Mouse (Mus musculus): ENCODE measurements at regions not wholly inside any gene's neighbourhood (a gene's known extent, or its start where the extent isn't known, plus 50 kb on each side); places are given as distances from the start of the nearest gene placed in this dataset.

DNA sequence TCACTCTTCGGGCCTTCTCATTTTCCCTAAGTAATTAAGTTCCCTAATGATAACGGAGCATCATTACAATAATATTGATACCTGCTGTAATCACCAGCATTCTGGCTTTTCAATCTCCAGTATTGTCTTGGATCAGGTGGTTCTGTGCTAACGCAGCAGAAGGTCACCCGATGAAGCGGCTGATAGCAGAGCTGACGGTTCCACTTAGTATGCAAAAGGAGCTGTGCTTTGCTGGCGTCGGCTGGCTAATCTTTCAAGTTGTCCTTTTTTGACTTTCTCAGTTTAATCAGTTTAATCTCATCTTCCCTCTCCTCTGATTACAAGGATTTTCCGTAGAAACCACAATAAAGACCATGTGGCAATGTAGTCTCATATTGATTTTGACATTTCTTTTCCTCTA is 478.9 kb upstream of the Nox3 start:
- Histone ChIP-seq H3K4me3 (no peak overlapping the region), H3K36me3 (ENCODE audit: control insufficient read depth, insufficient read depth) (no peaks in the 10 kb centered on the region), H3K4me2 (ENCODE audit: low read depth) (no peak overlapping the region), H3ac (ENCODE audit: control insufficient read depth, insufficient read length) (no peak overlapping the region), H3K27me3 (ENCODE audit: control insufficient read depth, insufficient read depth, insufficient read length) (no peaks in the 10 kb centered on the region), H3K79me2 (ENCODE audit: control insufficient read depth, insufficient read depth) (no peaks in the 10 kb centered on the region)
- TF ChIP-seq POLR2AphosphoS2 (IDR thresholded peaks at IDR 0.05; ENCODE audit: insufficient read length, low read depth) (no peak), CEBPB (IDR thresholded peaks at IDR 0.05; ENCODE audit: insufficient read depth, poor library complexity, severe bottlenecking) (no peak), MAX (IDR thresholded peaks at IDR 0.05; ENCODE audit: low read depth) (no peak), POLR2A (IDR thresholded peaks at IDR 0.05; ENCODE audit: insufficient read length, low read depth) (no peak), MYOG (IDR thresholded peaks at IDR 0.05; ENCODE audit: control insufficient read depth in 1 of 3, insufficient read depth in 1 of 3, insufficient read length in 2 of 3, low read depth in 2 of 3) (no peak), USF1 (IDR thresholded peaks at IDR 0.05; ENCODE audit: low read depth) (no peak), REST (IDR thresholded peaks at IDR 0.05; ENCODE audit: insufficient read depth, insufficient read length) (no peak)

DNA sequence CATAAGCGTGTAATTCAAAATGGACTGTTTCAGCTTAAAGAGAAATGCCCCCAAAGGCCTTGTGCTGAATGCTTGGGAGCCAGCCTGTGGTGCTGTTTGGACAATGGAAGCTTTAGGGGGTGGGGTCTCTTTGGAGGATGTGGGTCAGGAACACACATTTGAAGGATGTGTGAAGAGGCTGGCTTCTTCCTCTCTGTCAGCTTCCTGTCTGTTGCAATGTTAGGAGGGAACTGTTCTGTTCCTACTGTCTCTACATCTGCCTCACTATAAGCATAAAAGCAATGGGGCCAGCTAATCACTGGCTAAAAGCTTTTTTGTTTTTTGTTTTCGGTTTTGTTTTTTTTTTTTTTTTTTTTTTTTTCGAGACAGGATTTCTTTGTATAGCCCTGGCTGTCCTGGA is 480.5 kb upstream of the Nox3 start:
- no peak for TF ChIP-seq MAX (IDR thresholded peaks at IDR 0.05; ENCODE audit: low read depth)
- TF ChIP-seq TCF3 (IDR thresholded peaks at IDR 0.05; ENCODE audit: insufficient read length, low read depth) = no peak
- no peak for TF ChIP-seq USF1 (IDR thresholded peaks at IDR 0.05; ENCODE audit: low read depth)
- TF ChIP-seq E2F4 (IDR thresholded peaks at IDR 0.05; ENCODE audit: insufficient read depth) = no peak
- no peaks in the 10 kb centered on the region for H3K36me3 ChIP-seq (ENCODE audit: control insufficient read depth, insufficient read depth)
- no peak overlapping the region for H3K4me3 ChIP-seq
- no peak overlapping the region for H3ac ChIP-seq (ENCODE audit: control insufficient read depth, insufficient read length)
- H3K4me2 ChIP-seq (ENCODE audit: low read depth) = no peak overlapping the region
- H3K27me3 ChIP-seq (ENCODE audit: control insufficient read depth, insufficient read depth, insufficient read length) = no peaks in the 10 kb centered on the region
- H3K79me2 ChIP-seq (ENCODE audit: control insufficient read depth, insufficient read depth) = no peaks in the 10 kb centered on the region

GRCm38 (mm10) chr17:4177485-4178150 is 481.6 kb upstream of the Nox3 start:
- H3K79me2 ChIP-seq (ENCODE audit: control insufficient read depth, insufficient read depth) = no peaks in the 10 kb centered on the region
- no peak overlapping the region for H3K4me2 ChIP-seq (ENCODE audit: low read depth)
- H3K36me3 ChIP-seq (ENCODE audit: control insufficient read depth, insufficient read depth) = no peaks in the 10 kb centered on the region
- H3K4me3 ChIP-seq = no peak overlapping the region
- H3K27me3 ChIP-seq (ENCODE audit: control insufficient read depth, insufficient read depth, insufficient read length) = no peaks in the 10 kb centered on the region
- no peak for TF ChIP-seq MYOG (IDR thresholded peaks at IDR 0.05; ENCODE audit: control insufficient read depth in 1 of 3, insufficient read depth in 1 of 3, insufficient read length in 2 of 3, low read depth in 2 of 3)
- TF ChIP-seq TCF12 (IDR thresholded peaks at IDR 0.05; ENCODE audit: insufficient read depth, poor library complexity, severe bottlenecking) = no peak
- no peak for TF ChIP-seq POLR2A (IDR thresholded peaks at IDR 0.05; ENCODE audit: insufficient read length, low read depth)
- no peak for TF ChIP-seq REST (IDR thresholded peaks at IDR 0.05; ENCODE audit: insufficient read depth, insufficient read length)
- TF ChIP-seq SRF (IDR thresholded peaks at IDR 0.05; ENCODE audit: control insufficient read depth, insufficient read length, low read depth) = no peak
- TF ChIP-seq MAX (IDR thresholded peaks at IDR 0.05; ENCODE audit: low read depth) = no peak
- no peak for TF ChIP-seq E2F4 (IDR thresholded peaks at IDR 0.05; ENCODE audit: insufficient read depth)
- TF ChIP-seq CEBPB (IDR thresholded peaks at IDR 0.05; ENCODE audit: insufficient read depth, poor library complexity, severe bottlenecking) = no peak
- TF ChIP-seq USF1 (IDR thresholded peaks at IDR 0.05; ENCODE audit: low read depth) = no peak
- no peak for TF ChIP-seq MYOD1 (IDR thresholded peaks at IDR 0.05; ENCODE audit: control insufficient read depth in 1 of 3, insufficient read length in 2 of 3, low read depth in 2 of 3)
- no peak for TF ChIP-seq POLR2AphosphoS2 (IDR thresholded peaks at IDR 0.05; ENCODE audit: insufficient read length, low read depth)
- no peak for TF ChIP-seq TCF3 (IDR thresholded peaks at IDR 0.05; ENCODE audit: insufficient read length, low read depth)
- H3ac ChIP-seq (ENCODE audit: control insufficient read depth, insufficient read length) = no peak overlapping the region

GRCm38 (mm10) chr17:4179271-4179670 is 483.2 kb upstream of the Nox3 start:
- H3K4me3 ChIP-seq = no peak overlapping the region
- H3K4me2 ChIP-seq (ENCODE audit: low read depth) = no peak overlapping the region
- H3K79me2 ChIP-seq (ENCODE audit: control insufficient read depth, insufficient read depth) = no peaks in the 10 kb centered on the region
- no peak overlapping the region for H3ac ChIP-seq (ENCODE audit: control insufficient read depth, insufficient read length)
- H3K27me3 ChIP-seq (ENCODE audit: control insufficient read depth, insufficient read depth, insufficient read length) = no peaks in the 10 kb centered on the region
- H3K36me3 ChIP-seq (ENCODE audit: control insufficient read depth, insufficient read depth) = no peaks in the 10 kb centered on the region
- TF ChIP-seq CEBPB (IDR thresholded peaks at IDR 0.05; ENCODE audit: insufficient read depth, poor library complexity, severe bottlenecking) (no peak), POLR2AphosphoS2 (IDR thresholded peaks at IDR 0.05; ENCODE audit: insufficient read length, low read depth) (no peak), E2F4 (IDR thresholded peaks at IDR 0.05; ENCODE audit: insufficient read depth) (no peak), TCF3 (IDR thresholded peaks at IDR 0.05; ENCODE audit: insufficient read length, low read depth) (no peak)

- Histone ChIP-seq H3K4me3 (no peak overlapping the region), H3K4me2 (ENCODE audit: low read depth) (no peak overlapping the region), H3K79me2 (ENCODE audit: control insufficient read depth, insufficient read depth) (no peaks in the 10 kb centered on the region), H3ac (ENCODE audit: control insufficient read depth, insufficient read length) (no peak overlapping the region), H3K27me3 (ENCODE audit: control insufficient read depth, insufficient read depth, insufficient read length) (no peaks in the 10 kb centered on the region), H3K36me3 (ENCODE audit: control insufficient read depth, insufficient read depth) (no peaks in the 10 kb centered on the region)
- TF ChIP-seq E2F4 (IDR thresholded peaks at IDR 0.05; ENCODE audit: insufficient read depth) = no peak
- no peak for TF ChIP-seq POLR2A (IDR thresholded peaks at IDR 0.05; ENCODE audit: insufficient read length, low read depth)
- no peak for TF ChIP-seq MYOG (IDR thresholded peaks at IDR 0.05; ENCODE audit: control insufficient read depth in 1 of 3, insufficient read depth in 1 of 3, insufficient read length in 2 of 3, low read depth in 2 of 3)
Measured at GRCm38 (mm10) chr17:4182106-4182505, 486.0 kb upstream of the Nox3 start.
